Mouse (Mus musculus) adrenal gland, postnatal 4 days (tissue): ENCODE measurements around the gene Tnc. TPM values are rescaled to one million over a fixed set of nuclear protein-coding genes. Genes with fewer than 3 reads are reported as not detected.
"Not testable (repeated sequence)": the region's sequence is repeated elsewhere in the genome, so short reads cannot be mapped to it uniquely, and the experiment has no call there.

Source experiments
- DNase-seq, 2 experiments: peaks; one replicate each; pipeline ENCODE4 v3.0.0; 2021 to 2022; ENCODE audit warnings: low spot score in 2 of 2, mixed read lengths in 2 of 2
- total RNA-seq, 2 experiments: library from RNA; stranded (reverse); gene quantifications; 2 replicates each; pipeline ENCODE4 v1.2.3; 2021

Tnc gene
- total RNA-seq, 2 experiments from 2014 or later = 21.3 to 22.9 TPM

- no peak for DNase-seq
Observed at GRCm38 (mm10) chr4:63970925-63971324, 75.9 kb downstream of the Tnc start.

- DNase-seq = no peak
Observed at GRCm38 (mm10) chr4:63969891-63970290, 76.9 kb downstream of the Tnc start.

- no peak for DNase-seq
Observed at GRCm38 (mm10) chr4:63963410-63963809, 83.4 kb downstream of the Tnc start.

- no peak for DNase-seq
Observed at GRCm38 (mm10) chr4:63961858-63962468, 84.9 kb downstream of the Tnc start.

GRCm38 (mm10) chr4:63958601-63959000 is 88.2 kb downstream of the Tnc start:
- no peak for DNase-seq

- no peak for DNase-seq
Observed at GRCm38 (mm10) chr4:63950054-63950453, 96.8 kb downstream of the Tnc start.

- DNase-seq = not testable (repeated sequence)
Observed at GRCm38 (mm10) chr4:63948688-63949073, 98.1 kb downstream of the Tnc start.

GRCm38 (mm10) chr4:63948066-63948687 is 98.6 kb downstream of the Tnc start:
- DNase-seq = peak in 1 of 2 experiments; percentile 10

GRCm38 (mm10) chr4:63943813-63944212 is 103.0 kb downstream of the Tnc start:
- no peak for DNase-seq

GRCm38 (mm10) chr4:63942875-63943274 is 103.9 kb downstream of the Tnc start:
- DNase-seq = no peak

GRCm38 (mm10) chr4:63941420-63941819 is 105.4 kb downstream of the Tnc start:
- no peak for DNase-seq

GRCm38 (mm10) chr4:63939428-63939827 is 107.4 kb downstream of the Tnc start:
- DNase-seq = no peak

- DNase-seq = no peak
Observed at GRCm38 (mm10) chr4:63935960-63936359, 110.9 kb downstream of the Tnc start.

GRCm38 (mm10) chr4:63935314-63935713 is 111.5 kb downstream of the Tnc start:
- no peak for DNase-seq

GRCm38 (mm10) chr4:63930863-63931262 is 116.0 kb downstream of the Tnc start:
- no peak for DNase-seq

GRCm38 (mm10) chr4:63929490-63929889 is 117.3 kb downstream of the Tnc start:
- DNase-seq = no peak

GRCm38 (mm10) chr4:63928192-63928591 is 118.6 kb downstream of the Tnc start:
- DNase-seq = no peak

- no peak for DNase-seq
Observed at GRCm38 (mm10) chr4:63917181-63917580, 129.6 kb downstream of the Tnc start.

- no peak for DNase-seq
Observed at GRCm38 (mm10) chr4:63916753-63917152, 130.1 kb downstream of the Tnc start.

GRCm38 (mm10) chr4:63916288-63916687 is 130.5 kb downstream of the Tnc start:
- no peak for DNase-seq
